Mouse (Mus musculus) forebrain, embryonic 16.5 days (tissue): Measurements from ENCODE around the gene Ly6g6d. TPM values are rescaled to one million over a fixed set of nuclear protein-coding genes. Genes with fewer than 3 reads are reported as not detected.
A peak's percentile ranks its signal among the peaks of the same experiment; 100 is the strongest.

ENCODE experiments used
- ATAC-seq: fragments of 200-750 bp; cut with Nextera tagmentation; 2 replicates; pipeline ENCODE4 v1.8.0; 2017; ENCODE audit warnings: mild to moderate bottlenecking, moderate library complexity
- H3K27ac ChIP-seq: fragments of 300-500 bp; sonication (generic); 2 replicates; pipeline ENCODE4 v1.5.1; 2014; ENCODE audit warnings: low read length, control low read depth
- H3K27me3 ChIP-seq: fragments of 300-500 bp; sonication (generic); replicated peaks from 2 replicates; pipeline ENCODE4 v1.6.1; 2014; ENCODE audit warnings: low read length; ENCODE audit not compliant: control insufficient read depth, insufficient read depth
- H3K36me3 ChIP-seq: fragments of 300-500 bp; sonication (generic); 2 replicates; pipeline ENCODE4 v1.6.1; 2014; ENCODE audit not compliant: control insufficient read depth, insufficient read depth
- H3K4me1 ChIP-seq: fragments of 300-500 bp; sonication (generic); replicated peaks from 2 replicates; pipeline ENCODE4 v1.6.1; 2014; ENCODE audit warnings: low read length; ENCODE audit not compliant: control insufficient read depth, insufficient read depth
- H3K4me2 ChIP-seq: fragments of 300-500 bp; sonication (generic); 2 replicates; pipeline ENCODE4 v1.6.1; 2014; ENCODE audit warnings: mild to moderate bottlenecking, low read length, control low read depth
- H3K4me3 ChIP-seq: fragments of 300-500 bp; sonication (generic); replicated peaks from 2 replicates; pipeline ENCODE4 v1.5.1; 2014; ENCODE audit warnings: mild to moderate bottlenecking, low read length, control low read depth
- H3K9ac ChIP-seq: fragments of 300-500 bp; sonication (generic); replicated peaks from 2 replicates; pipeline ENCODE4 v1.6.1; 2014; ENCODE audit warnings: low read depth, low read length, control low read depth
- H3K9me3 ChIP-seq: fragments of 300-500 bp; sonication (generic); 2 replicates; pipeline ENCODE4 v1.6.1; 2016; ENCODE audit warnings: low read length; ENCODE audit not compliant: control insufficient read depth
- WGBS: fragments of 180-500 bp; shearing (Covaris S2); extraction: QIAGEN DNeasy Blood & Tissue Kit; methylation state at CpG from one replicate; pipeline ENCODE4 v1.1.7; 2014; 5-methylcytosine and 5-hydroxymethylcytosine counted together
- polyA plus RNA-seq: library from polyadenylated mRNA; unstranded; fragments of >200 nt; fragmentation: Nextera tagmentation; extraction: Ambion mirVana; gene quantifications from 2 replicates; pipeline ENCODE4 v1.2.1, GENCODE M21; 2015

The Ly6g6d gene
- polyA plus RNA-seq, 1 experiment from 2014 or later = 1.6 TPM

- Histone ChIP-seq H3K36me3 (peaks cover 3% of the 10 kb centered on the region; the same call in 1 of the 2 replicates), H3K4me2 (no peak overlapping the region), H3K4me3 (no peak overlapping the region), H3K4me1 (peaks cover 31% of the 10 kb centered on the region), H3K27me3 (peaks cover 19% of the 10 kb centered on the region), H3K27ac (no peak overlapping the region), H3K9ac (no peak overlapping the region), H3K9me3 (no peaks in the 10 kb centered on the region)
- ATAC-seq = no peak
- 37% methylated on average over 10 of the region's 10 CpGs for WGBS
Observed at GRCm38 (mm10) chr17:35064378-35064877, 13.4 kb downstream of the Ly6g6d start.

GRCm38 (mm10) chr17:35063466-35063865 is 14.4 kb downstream of the Ly6g6d start:
- Histone ChIP-seq H3K4me3 (no peak overlapping the region), H3K4me1 (peaks cover 32% of the 10 kb centered on the region), H3K9me3 (no peaks in the 10 kb centered on the region), H3K27ac (no peak overlapping the region), H3K27me3 (peaks cover 19% of the 10 kb centered on the region), H3K4me2 (no peak overlapping the region), H3K9ac (no peak overlapping the region), H3K36me3 (peaks cover 3% of the 10 kb centered on the region; the same call in 1 of the 2 replicates)
- WGBS = 81% methylated on average over 3 of the region's 3 CpGs
- ATAC-seq = no peak

GRCm38 (mm10) chr17:35061299-35061698 is 16.6 kb downstream of the Ly6g6d start:
- no peaks in the 10 kb centered on the region for H3K9me3 ChIP-seq
- no peak for ATAC-seq
- H3K4me3 ChIP-seq = no peak overlapping the region
- H3K9ac ChIP-seq = no peak overlapping the region
- peaks cover 3% of the 10 kb centered on the region; the same call in 1 of the 2 replicates for H3K36me3 ChIP-seq
- peaks cover 19% of the 10 kb centered on the region for H3K27me3 ChIP-seq
- WGBS = 83% methylated on average over 8 of the region's 8 CpGs
- peaks cover 34% of the 10 kb centered on the region for H3K4me1 ChIP-seq
- H3K4me2 ChIP-seq = no peak overlapping the region; the same call in 1 of the 2 replicates
- no peak overlapping the region for H3K27ac ChIP-seq

- no peak for ATAC-seq
- H3K4me2 ChIP-seq = peak overlapping the region; percentile 94
- 56% methylated on average over 22 of the region's 22 CpGs for WGBS
- no peak overlapping the region for H3K9ac ChIP-seq
- no peak overlapping the region for H3K27ac ChIP-seq
- peak overlapping the region; percentile 77 for H3K4me3 ChIP-seq
- H3K36me3 ChIP-seq = peaks cover 3% of the 10 kb centered on the region; the same call in 1 of the 2 replicates
- no peaks in the 10 kb centered on the region for H3K9me3 ChIP-seq
- peaks cover 34% of the 10 kb centered on the region for H3K4me1 ChIP-seq
- H3K27me3 ChIP-seq = peaks cover 15% of the 10 kb centered on the region
Observed at GRCm38 (mm10) chr17:35060737-35061297, 17.0 kb downstream of the Ly6g6d start.

GRCm38 (mm10) chr17:35060071-35060470 is 17.8 kb downstream of the Ly6g6d start:
- H3K4me3 ChIP-seq = peak overlapping the region; percentile 77
- no peak overlapping the region; the same call in 1 of the 2 replicates for H3K27ac ChIP-seq
- H3K36me3 ChIP-seq = peaks cover 3% of the 10 kb centered on the region; the same call in 1 of the 2 replicates
- 20% methylated on average over 14 of the region's 14 CpGs for WGBS
- peak overlapping the region; percentile 94 for H3K4me2 ChIP-seq
- H3K9me3 ChIP-seq = no peaks in the 10 kb centered on the region
- peak overlapping the region; percentile 66 for H3K9ac ChIP-seq
- peaks cover 27% of the 10 kb centered on the region for H3K4me1 ChIP-seq
- peaks cover 11% of the 10 kb centered on the region for H3K27me3 ChIP-seq
- ATAC-seq = no peak

- H3K9me3 ChIP-seq = no peaks in the 10 kb centered on the region
- H3K27ac ChIP-seq = peak within 1 kb of the TSS; percentile 70
- H3K4me1 ChIP-seq = peaks cover 22% of the 10 kb centered on the region
- peak within 1 kb of the TSS; percentile 66 for H3K9ac ChIP-seq
- peak within 1 kb of the TSS; percentile 94 for H3K4me2 ChIP-seq
- H3K27me3 ChIP-seq = peaks cover 5% of the 10 kb centered on the region; the same call in 1 of the 2 replicates
- H3K36me3 ChIP-seq = peaks cover 4% of the 10 kb centered on the region; the same call in 1 of the 2 replicates
- WGBS = under 1% methylated on average over 57 of the region's 57 CpGs
- peak; percentile 89 for ATAC-seq
- peak within 1 kb of the TSS; percentile 77 for H3K4me3 ChIP-seq
Observed at GRCm38 (mm10) chr17:35058911-35059892, 18.7 kb downstream of the Ly6g6d start, which contains the start of gene Ddah2. Gene Ddah2 (plus strand): TSS chr17:35059035.

- H3K9ac ChIP-seq = peak overlapping the region; percentile 66; the same call in 1 of the 2 replicates
- H3K4me3 ChIP-seq = peak overlapping the region; percentile 77
- H3K36me3 ChIP-seq = peaks cover 5% of the 10 kb centered on the region; the same call in 1 of the 2 replicates
- H3K27ac ChIP-seq = no peak overlapping the region
- H3K4me2 ChIP-seq = no peak overlapping the region; the same call in 1 of the 2 replicates
- WGBS = 65% methylated on average over 9 of the region's 9 CpGs
- no peaks in the 10 kb centered on the region for H3K27me3 ChIP-seq
- ATAC-seq = no peak; the same call in 1 of the 2 replicates
- peaks cover 22% of the 10 kb centered on the region for H3K4me1 ChIP-seq
- H3K9me3 ChIP-seq = no peaks in the 10 kb centered on the region
Observed at GRCm38 (mm10) chr17:35058316-35058715, 19.5 kb downstream of the Ly6g6d start.

- H3K4me3 ChIP-seq = no peak overlapping the region
- no peak overlapping the region for H3K27ac ChIP-seq
- H3K9ac ChIP-seq = no peak overlapping the region
- ATAC-seq = no peak
- H3K4me2 ChIP-seq = no peak overlapping the region
- no peaks in the 10 kb centered on the region for H3K9me3 ChIP-seq
- peaks cover 25% of the 10 kb centered on the region for H3K4me1 ChIP-seq
- 82% methylated on average over 3 of the region's 3 CpGs for WGBS
- H3K36me3 ChIP-seq = peaks cover 5% of the 10 kb centered on the region; the same call in 1 of the 2 replicates
- H3K27me3 ChIP-seq = no peaks in the 10 kb centered on the region
Observed at GRCm38 (mm10) chr17:35057090-35057489, 20.8 kb downstream of the Ly6g6d start.
